Mouse (Mus musculus) heart, embryonic 11.5 days (tissue): ENCODE results near the gene Galr2. TPM values are rescaled to one million over a fixed set of nuclear protein-coding genes. Genes with fewer than 3 reads are reported as not detected.

Source experiments
- ATAC-seq: fragments of 200-750 bp; cut with Nextera tagmentation; replicated peaks from 2 replicates; pipeline ENCODE4 v1.8.0; 2017; ENCODE audit warnings: moderate library complexity; ENCODE audit not compliant: insufficient number of reproducible peaks, low FRiP score, low TSS enrichment
- H3K27ac ChIP-seq: fragments of 300-500 bp; sonication (generic); 2 replicates; pipeline ENCODE4 v1.5.1; 2014; ENCODE audit warnings: mild to moderate bottlenecking, low read depth, low read length
- H3K27me3 ChIP-seq: fragments of 300-500 bp; sonication (generic); 2 replicates; pipeline ENCODE4 v1.6.1; 2014; ENCODE audit warnings: mild to moderate bottlenecking, low read length, mixed read lengths; ENCODE audit not compliant: control insufficient read depth, insufficient read depth
- H3K36me3 ChIP-seq: fragments of 300-500 bp; sonication (generic); 2 replicates; pipeline ENCODE4 v1.6.1; 2014; ENCODE audit warnings: mild to moderate bottlenecking, low read length, moderate library complexity, mixed read lengths; ENCODE audit not compliant: control insufficient read depth, insufficient read depth
- H3K4me1 ChIP-seq: fragments of 300-500 bp; sonication (generic); 2 replicates; pipeline ENCODE4 v1.6.1; 2014; ENCODE audit warnings: low read length; ENCODE audit not compliant: control insufficient read depth, insufficient read depth
- H3K4me2 ChIP-seq: fragments of 300-500 bp; sonication (generic); 2 replicates; pipeline ENCODE4 v1.6.1; 2014; ENCODE audit warnings: mild to moderate bottlenecking, moderate library complexity
- H3K4me3 ChIP-seq: fragments of 300-500 bp; sonication (generic); 2 replicates; pipeline ENCODE4 v1.5.1; 2014; ENCODE audit warnings: low read depth, low read length
- H3K9ac ChIP-seq: fragments of 300-500 bp; sonication (generic); 2 replicates; pipeline ENCODE4 v1.6.1; 2014; ENCODE audit warnings: mild to moderate bottlenecking, low read depth, low read length, moderate library complexity
- H3K9me3 ChIP-seq: fragments of 300-500 bp; sonication (generic); replicated peaks from 2 replicates; pipeline ENCODE4 v1.6.1; 2016; ENCODE audit warnings: low read length; ENCODE audit not compliant: control insufficient read depth
- WGBS: fragments of 180-500 bp; shearing (Covaris S2); extraction: QIAGEN DNeasy Blood & Tissue Kit; methylation state at CpG from one replicate; pipeline ENCODE4 v1.1.7; 2014; ENCODE audit not compliant: insufficient replicate concordance; 5-methylcytosine and 5-hydroxymethylcytosine counted together
- polyA plus RNA-seq: library from polyadenylated mRNA; unstranded; fragments of >200 nt; fragmentation: Nextera tagmentation; extraction: Ambion mirVana; gene quantifications from 2 replicates; pipeline ENCODE4 v1.2.1, GENCODE M21; 2014

The Galr2 gene
- polyA plus RNA-seq, 1 experiment from 2014 or later: 0.16 TPM

GRCm38 (mm10) chr11:116307019-116307725 is 26.4 kb downstream of the Galr2 start, which contains the start of gene Exoc7:
Gene Exoc7 (minus strand): TSS chr11:116307233.
- no peak for ATAC-seq
- Histone ChIP-seq H3K9me3 (no peaks in the 10 kb centered on the region), H3K36me3 (peaks cover 11% of the 10 kb centered on the region), H3K27me3 (no peaks in the 10 kb centered on the region), H3K4me1 (peaks cover 8% of the 10 kb centered on the region), H3K9ac (peak within 1 kb of the TSS; percentile 75), H3K27ac (no peak within 1 kb of the TSS), H3K4me2 (peak within 1 kb of the TSS; percentile 86), H3K4me3 (peak within 1 kb of the TSS; percentile 60)
- 82% methylated on average over 10 of the region's 10 CpGs for WGBS

GRCm38 (mm10) chr11:116307762-116308531 is 27.2 kb downstream of the Galr2 start:
- Histone ChIP-seq H3K4me3 (no peak overlapping the region), H3K27me3 (no peaks in the 10 kb centered on the region), H3K9ac (no peak overlapping the region), H3K27ac (no peak overlapping the region), H3K4me1 (peaks cover 8% of the 10 kb centered on the region), H3K9me3 (no peaks in the 10 kb centered on the region), H3K36me3 (peaks cover 5% of the 10 kb centered on the region), H3K4me2 (no peak overlapping the region)
- 86% methylated on average over 12 of the region's 12 CpGs for WGBS
- ATAC-seq: no peak

- H3K4me1 ChIP-seq: peaks cover 8% of the 10 kb centered on the region
- no peak overlapping the region for H3K4me3 ChIP-seq
- WGBS: 60% methylated on average over 3 of the region's 3 CpGs
- no peaks in the 10 kb centered on the region for H3K36me3 ChIP-seq
- H3K9ac ChIP-seq: no peak overlapping the region
- no peak for ATAC-seq
- no peak overlapping the region for H3K4me2 ChIP-seq
- H3K27me3 ChIP-seq: no peaks in the 10 kb centered on the region
- H3K27ac ChIP-seq: no peak overlapping the region
- no peaks in the 10 kb centered on the region for H3K9me3 ChIP-seq
Measured at GRCm38 (mm10) chr11:116309601-116310000, 28.9 kb downstream of the Galr2 start.

GRCm38 (mm10) chr11:116311169-116311568 is 30.4 kb downstream of the Galr2 start:
- no peaks in the 10 kb centered on the region for H3K9me3 ChIP-seq
- no peak overlapping the region for H3K4me3 ChIP-seq
- no peak for ATAC-seq
- no peak overlapping the region for H3K27ac ChIP-seq
- no peaks in the 10 kb centered on the region for H3K27me3 ChIP-seq
- 49% methylated on average over 8 of the region's 8 CpGs for WGBS
- peaks cover 2% of the 10 kb centered on the region; the same call in 1 of the 2 replicates for H3K4me1 ChIP-seq
- H3K36me3 ChIP-seq: no peaks in the 10 kb centered on the region
- no peak overlapping the region for H3K9ac ChIP-seq
- H3K4me2 ChIP-seq: no peak overlapping the region

GRCm38 (mm10) chr11:116312359-116312758 is 31.6 kb downstream of the Galr2 start:
- WGBS: 46% methylated on average over 8 of the region's 8 CpGs
- no peak overlapping the region for H3K27ac ChIP-seq
- H3K36me3 ChIP-seq: no peaks in the 10 kb centered on the region
- H3K9me3 ChIP-seq: no peaks in the 10 kb centered on the region
- no peak overlapping the region for H3K4me2 ChIP-seq
- no peak overlapping the region for H3K4me3 ChIP-seq
- no peak overlapping the region for H3K9ac ChIP-seq
- H3K27me3 ChIP-seq: no peaks in the 10 kb centered on the region
- no peaks in the 10 kb centered on the region for H3K4me1 ChIP-seq
- no peak for ATAC-seq

- H3K36me3 ChIP-seq: no peaks in the 10 kb centered on the region
- no peak overlapping the region for H3K27ac ChIP-seq
- H3K9me3 ChIP-seq: no peaks in the 10 kb centered on the region
- H3K4me1 ChIP-seq: peaks cover 3% of the 10 kb centered on the region; the same call in 1 of the 2 replicates
- peak overlapping the region; percentile 56 for H3K4me3 ChIP-seq
- WGBS: 2% methylated on average over 41 of the region's 41 CpGs
- peak; percentile 47; the same call in 1 of the 2 replicates for ATAC-seq
- H3K9ac ChIP-seq: peak overlapping the region; percentile 77
- H3K4me2 ChIP-seq: peak overlapping the region; percentile 100
- no peaks in the 10 kb centered on the region for H3K27me3 ChIP-seq
Measured at GRCm38 (mm10) chr11:116318719-116319659, 38.2 kb downstream of the Galr2 start.

- Histone ChIP-seq H3K27ac (no peak overlapping the region), H3K27me3 (peaks cover 11% of the 10 kb centered on the region; the same call in 1 of the 2 replicates), H3K9me3 (no peaks in the 10 kb centered on the region), H3K4me1 (peaks cover 2% of the 10 kb centered on the region; the same call in 1 of the 2 replicates), H3K36me3 (no peaks in the 10 kb centered on the region), H3K9ac (no peak overlapping the region), H3K4me3 (no peak overlapping the region), H3K4me2 (no peak overlapping the region)
- no peak for ATAC-seq
- 61% methylated on average over 7 of the region's 7 CpGs for WGBS
Measured at GRCm38 (mm10) chr11:116326963-116327603, 46.3 kb downstream of the Galr2 start.
